Mouse (Mus musculus): ENCODE measurements around the gene Rimbp2. TPM values are rescaled to one million over a fixed set of nuclear protein-coding genes. Genes with fewer than 3 reads are reported as not detected.

The Rimbp2 gene
- polyA plus RNA-seq, 1 experiment from 2014 or later, result 6.8 TPM

GRCm38 (mm10) chr5:128805092-128805491 is 148.2 kb downstream of the Rimbp2 start:
- Histone ChIP-seq H3K4me3 (no peak overlapping the region), H3K36me3 (replicated peaks) (no peaks in the 10 kb centered on the region), H3K27ac (no peak overlapping the region), H3K27me3 (replicated peaks) (no peaks in the 10 kb centered on the region), H3K9ac (no peak overlapping the region), H3K4me2 (no peak overlapping the region), H3K9me3 (no peaks in the 10 kb centered on the region), H3K4me1 (peaks cover 9% of the 10 kb centered on the region)
- 90% methylated on average over 2 of the region's 2 CpGs for WGBS
- no peak for ATAC-seq (replicated peaks)

- H3K4me2 ChIP-seq, result no peak overlapping the region
- H3K4me1 ChIP-seq, result no peaks in the 10 kb centered on the region
- H3K27ac ChIP-seq, result no peak overlapping the region
- no peak overlapping the region for H3K9ac ChIP-seq
- no peaks in the 10 kb centered on the region for H3K27me3 ChIP-seq (replicated peaks)
- H3K36me3 ChIP-seq (replicated peaks), result peaks cover 11% of the 10 kb centered on the region; the same call in 1 of the 2 replicates
- ATAC-seq (replicated peaks), result no peak
- 0 out of 2 replicates have a peak, but pooled peaks cover 2% of the 10 kb centered on the region for H3K9me3 ChIP-seq
- no peak overlapping the region for H3K4me3 ChIP-seq
- 94% methylated on average over 5 of the region's 5 CpGs for WGBS
Observed at GRCm38 (mm10) chr5:128800592-128800991, 152.7 kb downstream of the Rimbp2 start.

- Histone ChIP-seq H3K4me2 (no peak overlapping the region), H3K4me1 (no peaks in the 10 kb centered on the region), H3K9me3 (no peaks in the 10 kb centered on the region), H3K36me3 (replicated peaks) (peaks cover 7% of the 10 kb centered on the region), H3K27ac (no peak overlapping the region), H3K9ac (no peak overlapping the region), H3K27me3 (replicated peaks) (no peaks in the 10 kb centered on the region), H3K4me3 (no peak overlapping the region)
- WGBS, result 77% methylated on average over 22 of the region's 22 CpGs
- ATAC-seq (replicated peaks), result no peak
Observed at GRCm38 (mm10) chr5:128781621-128782020, 171.7 kb downstream of the Rimbp2 start.

GRCm38 (mm10) chr5:128776386-128776785 is 176.9 kb downstream of the Rimbp2 start:
- H3K4me2 ChIP-seq, result no peak overlapping the region
- ATAC-seq (replicated peaks), result no peak
- 70% methylated on average over 2 of the region's 2 CpGs for WGBS

GRCm38 (mm10) chr5:128769026-128769631 is 184.2 kb downstream of the Rimbp2 start:
- peaks cover 4% of the 10 kb centered on the region; the same call in 1 of the 2 replicates for H3K4me1 ChIP-seq
- H3K9ac ChIP-seq, result no peak overlapping the region
- WGBS, result 6% methylated on average over 10 of the region's 10 CpGs
- H3K9me3 ChIP-seq, result no peaks in the 10 kb centered on the region
- ATAC-seq (replicated peaks), result no peak
- H3K4me3 ChIP-seq, result no peak overlapping the region
- no peak overlapping the region for H3K4me2 ChIP-seq
- no peaks in the 10 kb centered on the region; the same call in 1 of the 2 replicates for H3K36me3 ChIP-seq (replicated peaks)
- no peak overlapping the region for H3K27ac ChIP-seq
- H3K27me3 ChIP-seq (replicated peaks), result no peaks in the 10 kb centered on the region

More at GRCm38 (mm10) chr5:128776386-128776785, 176.9 kb downstream of the Rimbp2 start:
- no peaks in the 10 kb centered on the region for H3K27me3 ChIP-seq (replicated peaks)
- H3K4me3 ChIP-seq, result no peak overlapping the region
- H3K27ac ChIP-seq, result no peak overlapping the region
- peaks cover 7% of the 10 kb centered on the region for H3K36me3 ChIP-seq (replicated peaks)
- no peak overlapping the region for H3K9ac ChIP-seq
- H3K4me1 ChIP-seq, result no peaks in the 10 kb centered on the region
- H3K9me3 ChIP-seq, result no peaks in the 10 kb centered on the region

- Histone ChIP-seq H3K27me3 (replicated peaks) (no peaks in the 10 kb centered on the region), H3K9me3 (no peaks in the 10 kb centered on the region), H3K4me3 (no peak overlapping the region), H3K27ac (no peak overlapping the region), H3K4me2 (no peak overlapping the region), H3K4me1 (no peaks in the 10 kb centered on the region), H3K36me3 (replicated peaks) (0 out of 2 replicates have a peak, but pooled peaks cover 3% of the 10 kb centered on the region), H3K9ac (no peak overlapping the region)
- ATAC-seq (replicated peaks), result no peak
- WGBS, result 70% methylated on average over 8 of the region's 8 CpGs
Observed at GRCm38 (mm10) chr5:128761118-128761517, 192.2 kb downstream of the Rimbp2 start.

GRCm38 (mm10) chr5:128746261-128746660 is 207.0 kb downstream of the Rimbp2 start:
- no peak overlapping the region for H3K9ac ChIP-seq
- no peaks in the 10 kb centered on the region for H3K9me3 ChIP-seq
- H3K27ac ChIP-seq, result no peak overlapping the region
- no peak for ATAC-seq (replicated peaks)
- WGBS, result 83% methylated on average over 8 of the region's 8 CpGs
- H3K4me3 ChIP-seq, result no peak overlapping the region
- no peaks in the 10 kb centered on the region for H3K36me3 ChIP-seq (replicated peaks)
- H3K4me2 ChIP-seq, result no peak overlapping the region
- H3K4me1 ChIP-seq, result no peaks in the 10 kb centered on the region
- no peaks in the 10 kb centered on the region for H3K27me3 ChIP-seq (replicated peaks)

- no peaks in the 10 kb centered on the region for H3K27me3 ChIP-seq (replicated peaks)
- H3K9ac ChIP-seq, result no peak overlapping the region
- H3K27ac ChIP-seq, result no peak overlapping the region
- no peaks in the 10 kb centered on the region for H3K36me3 ChIP-seq (replicated peaks)
- no peak overlapping the region for H3K4me2 ChIP-seq
- H3K9me3 ChIP-seq, result no peaks in the 10 kb centered on the region
- H3K4me1 ChIP-seq, result no peaks in the 10 kb centered on the region
- ATAC-seq (replicated peaks), result no peak
- 82% methylated on average over 9 of the region's 9 CpGs for WGBS
- no peak overlapping the region for H3K4me3 ChIP-seq
Observed at GRCm38 (mm10) chr5:128745206-128745605, 208.1 kb downstream of the Rimbp2 start.

GRCm38 (mm10) chr5:128744351-128744750 is 208.9 kb downstream of the Rimbp2 start:
- 93% methylated on average over 6 of the region's 6 CpGs for WGBS
- Histone ChIP-seq H3K27ac (no peak overlapping the region), H3K4me1 (no peaks in the 10 kb centered on the region; the same call in 1 of the 2 replicates), H3K36me3 (replicated peaks) (no peaks in the 10 kb centered on the region), H3K9me3 (no peaks in the 10 kb centered on the region), H3K9ac (no peak overlapping the region), H3K4me3 (no peak overlapping the region), H3K27me3 (replicated peaks) (no peaks in the 10 kb centered on the region), H3K4me2 (no peak overlapping the region)
- no peak for ATAC-seq (replicated peaks)

- H3K36me3 ChIP-seq (replicated peaks), result no peaks in the 10 kb centered on the region
- WGBS, result 23% methylated on average over 8 of the region's 8 CpGs
- no peak overlapping the region for H3K27ac ChIP-seq
- 0 out of 2 replicates have a peak, but pooled peaks cover 2% of the 10 kb centered on the region for H3K27me3 ChIP-seq (replicated peaks)
- H3K9ac ChIP-seq, result no peak overlapping the region
- peak overlapping the region; percentile 38 for H3K4me2 ChIP-seq
- ATAC-seq (replicated peaks), result peak; percentile 35; the same call in 1 of the 2 replicates
- no peaks in the 10 kb centered on the region for H3K9me3 ChIP-seq
- H3K4me1 ChIP-seq, result peaks cover 6% of the 10 kb centered on the region; the same call in 1 of the 2 replicates
- H3K4me3 ChIP-seq, result 0 out of 2 replicates have a peak overlapping the region, but pooled peaks have one; percentile 11
Observed at GRCm38 (mm10) chr5:128739838-128740171, 213.5 kb downstream of the Rimbp2 start.

GRCm38 (mm10) chr5:128739168-128739837 is 214.0 kb downstream of the Rimbp2 start:
- no peak overlapping the region for H3K4me3 ChIP-seq
- no peaks in the 10 kb centered on the region for H3K36me3 ChIP-seq (replicated peaks)
- H3K4me1 ChIP-seq, result peaks cover 6% of the 10 kb centered on the region; the same call in 1 of the 2 replicates
- ATAC-seq (replicated peaks), result peak; percentile 81
- H3K27me3 ChIP-seq (replicated peaks), result 0 out of 2 replicates have a peak, but pooled peaks cover 2% of the 10 kb centered on the region
- peak overlapping the region; percentile 38 for H3K4me2 ChIP-seq
- 16% methylated on average over 16 of the region's 17 CpGs for WGBS
- H3K27ac ChIP-seq, result no peak overlapping the region
- no peak overlapping the region for H3K9ac ChIP-seq
- no peaks in the 10 kb centered on the region for H3K9me3 ChIP-seq

GRCm38 (mm10) chr5:128735921-128736320 is 217.4 kb downstream of the Rimbp2 start:
- no peak overlapping the region for H3K27ac ChIP-seq
- no peaks in the 10 kb centered on the region for H3K9me3 ChIP-seq
- H3K27me3 ChIP-seq (replicated peaks), result 0 out of 2 replicates have a peak, but pooled peaks cover 2% of the 10 kb centered on the region
- 80% methylated on average over 22 of the region's 22 CpGs for WGBS
- H3K4me2 ChIP-seq, result no peak overlapping the region
- no peak for ATAC-seq (replicated peaks)
- no peaks in the 10 kb centered on the region for H3K36me3 ChIP-seq (replicated peaks)
- H3K4me3 ChIP-seq, result no peak overlapping the region
- peaks cover 6% of the 10 kb centered on the region; the same call in 1 of the 2 replicates for H3K4me1 ChIP-seq
- no peak overlapping the region for H3K9ac ChIP-seq

All from midbrain, embryonic 15.5 days (tissue).